Comparison of ENCODE assay signal across 7 mouse cellular contexts in genomic region chr13:107619430-107619927, GRCm38 (mm10).
A peak's percentile ranks its signal among the peaks of the same experiment; 100 is the strongest.
DNase-seq lines count a peak whose midpoint lies in the region; ATAC-seq and TF ChIP-seq lines count a peak whose summit lies in the region.

No protein-coding gene starts in this region.

- peaks cover 55% of the 10 kb centered on the region for H3K27me3 ChIP-seq in midbrain, embryonic 10.5 days (ENCODE audit: low read depth, poor library complexity, severe bottlenecking)
- no peaks in the 10 kb centered on the region for H3K27me3 ChIP-seq in midbrain, postnatal 0 days (ENCODE audit: insufficient read depth, low read length)
- H3K27me3 ChIP-seq in forebrain, embryonic 12.5 days = 0 out of 2 replicates have a peak, but pooled peaks cover 13% of the 10 kb centered on the region
- no peaks in the 10 kb centered on the region for H3K27me3 ChIP-seq in liver, postnatal 0 days (ENCODE audit: insufficient read depth, low read length)
- no peaks in the 10 kb centered on the region for H3K27me3 ChIP-seq in stomach, postnatal 0 days (ENCODE audit: control insufficient read depth, insufficient read depth, low read length)

- no peak overlapping the region for H3K4me2 ChIP-seq in midbrain, postnatal 0 days (ENCODE audit: low read depth, low read length, poor library complexity, severe bottlenecking)
- no peak overlapping the region for H3K4me2 ChIP-seq in forebrain, embryonic 12.5 days
- peak overlapping the region; percentile 46; the same call in 1 of the 2 replicates for H3K4me2 ChIP-seq in liver, postnatal 0 days (ENCODE audit: low read depth, low read length)
- no peak overlapping the region for H3K4me2 ChIP-seq in stomach, postnatal 0 days (replicated peaks; ENCODE audit: low read depth)

- TF ChIP-seq EP300 in liver, postnatal 0 days (IDR thresholded peaks at IDR 0.05; ENCODE audit: low read depth) = no peak
- TF ChIP-seq EP300 in stomach, postnatal 0 days (optimal IDR thresholded peaks at IDR 0.05) = no peak

- peak overlapping the region; percentile 30 for H3K4me3 ChIP-seq in midbrain, embryonic 10.5 days
- H3K4me3 ChIP-seq in midbrain, postnatal 0 days (ENCODE audit: low read depth, low read length) = no peak overlapping the region
- no peak overlapping the region for H3K4me3 ChIP-seq in forebrain, embryonic 12.5 days (replicated peaks)
- H3K4me3 ChIP-seq in liver, postnatal 0 days (ENCODE audit: low read depth, low read length) = no peak overlapping the region
- H3K4me3 ChIP-seq in stomach, postnatal 0 days (ENCODE audit: low read depth, low read length) = no peak overlapping the region

- H3K27ac ChIP-seq in midbrain, embryonic 10.5 days (replicated peaks) = peak overlapping the region; percentile 79
- no peak overlapping the region for H3K27ac ChIP-seq in midbrain, postnatal 0 days (ENCODE audit: low read depth, low read length)
- H3K27ac ChIP-seq in forebrain, embryonic 12.5 days = no peak overlapping the region
- no peak overlapping the region for H3K27ac ChIP-seq in liver, postnatal 0 days (ENCODE audit: low read depth)
- H3K27ac ChIP-seq in stomach, postnatal 0 days (replicated peaks) = no peak overlapping the region

- DNase-seq in midbrain, embryonic 10.5 days (ENCODE audit: low spot score) = peak; percentile 59
- no peak for DNase-seq in midbrain, postnatal 0 days (ENCODE audit: low spot score)
- DNase-seq in liver, postnatal 0 days = peak; percentile 47
- no peak for DNase-seq in stomach, postnatal 0 days (ENCODE audit: low spot score)
- DNase-seq in right cerebral cortex, postnatal 25 days = no peak
- DNase-seq in frontal cortex, postnatal 10 days (ENCODE audit: low spot score in 2 of 2) = no peak

- peaks cover 9% of the 10 kb centered on the region; the same call in 1 of the 2 replicates for H3K9me3 ChIP-seq in midbrain, embryonic 10.5 days (replicated peaks)
- H3K9me3 ChIP-seq in midbrain, postnatal 0 days (ENCODE audit: low read length) = no peaks in the 10 kb centered on the region
- H3K9me3 ChIP-seq in forebrain, embryonic 12.5 days = no peaks in the 10 kb centered on the region
- H3K9me3 ChIP-seq in liver, postnatal 0 days (ENCODE audit: low read length) = no peaks in the 10 kb centered on the region
- H3K9me3 ChIP-seq in stomach, postnatal 0 days (ENCODE audit: control insufficient read depth, low read length) = no peaks in the 10 kb centered on the region

- H3K36me3 ChIP-seq in midbrain, embryonic 10.5 days = no peaks in the 10 kb centered on the region
- H3K36me3 ChIP-seq in midbrain, postnatal 0 days (ENCODE audit: insufficient read depth, low read length) = no peaks in the 10 kb centered on the region
- no peaks in the 10 kb centered on the region for H3K36me3 ChIP-seq in forebrain, embryonic 12.5 days (replicated peaks)
- no peaks in the 10 kb centered on the region for H3K36me3 ChIP-seq in liver, postnatal 0 days (replicated peaks; ENCODE audit: insufficient read depth, low read length)
- H3K36me3 ChIP-seq in stomach, postnatal 0 days (ENCODE audit: control insufficient read depth, insufficient read depth, low read length) = no peaks in the 10 kb centered on the region

- 12% methylated on average over 9 of the region's 9 CpGs for WGBS in midbrain, embryonic 10.5 days
- 30% methylated on average over 9 of the region's 9 CpGs for WGBS in midbrain, postnatal 0 days
- 30% methylated on average over 9 of the region's 9 CpGs for WGBS in forebrain, embryonic 12.5 days
- WGBS in liver, postnatal 0 days (ENCODE audit: insufficient replicate concordance) = 10% methylated on average over 9 of the region's 9 CpGs
- WGBS in stomach, postnatal 0 days = 44% methylated on average over 9 of the region's 9 CpGs

- no peak for TF ChIP-seq CTCF in midbrain, postnatal 0 days (IDR thresholded peaks at IDR 0.05)
- no peak for TF ChIP-seq CTCF in liver, postnatal 0 days (IDR thresholded peaks at IDR 0.05; ENCODE audit: low read depth)
- TF ChIP-seq CTCF in stomach, postnatal 0 days (IDR thresholded peaks at IDR 0.05; ENCODE audit: low read depth) = no peak

- peaks cover 43% of the 10 kb centered on the region for H3K4me1 ChIP-seq in midbrain, embryonic 10.5 days
- H3K4me1 ChIP-seq in midbrain, postnatal 0 days (ENCODE audit: insufficient read depth, low read length) = no peaks in the 10 kb centered on the region
- peaks cover 31% of the 10 kb centered on the region for H3K4me1 ChIP-seq in forebrain, embryonic 12.5 days
- H3K4me1 ChIP-seq in liver, postnatal 0 days (ENCODE audit: insufficient read depth) = peaks cover 8% of the 10 kb centered on the region; the same call in 1 of the 2 replicates
- 0 out of 2 replicates have a peak, but pooled peaks cover 3% of the 10 kb centered on the region for H3K4me1 ChIP-seq in stomach, postnatal 0 days (replicated peaks; ENCODE audit: control insufficient read depth, insufficient read depth)

- ATAC-seq in midbrain, postnatal 0 days (ENCODE audit: low FRiP score) = no peak; the same call in 1 of the 2 replicates
- ATAC-seq in forebrain, embryonic 12.5 days (ENCODE audit: low FRiP score) = peak; percentile 40
- peak; percentile 92 for ATAC-seq in liver, postnatal 0 days
- ATAC-seq in stomach, postnatal 0 days (ENCODE audit: low FRiP score, low TSS enrichment) = peak; percentile 51; the same call in 1 of the 2 replicates

- no peak overlapping the region for H3K9ac ChIP-seq in midbrain, postnatal 0 days (replicated peaks; ENCODE audit: low read length, poor library complexity, severe bottlenecking)
- no peak overlapping the region for H3K9ac ChIP-seq in forebrain, embryonic 12.5 days
- no peak overlapping the region for H3K9ac ChIP-seq in liver, postnatal 0 days (replicated peaks)
- no peak overlapping the region; the same call in 1 of the 2 replicates for H3K9ac ChIP-seq in stomach, postnatal 0 days (ENCODE audit: low read length)

Comparison
In these comparisons a context has a peak if more than half of its experiments do, and no peak if none do; other contexts are left out.
1. DNase-seq: peak in midbrain, embryonic 10.5 days (single experiment) and liver, postnatal 0 days (single experiment); none in midbrain, postnatal 0 days (single experiment), stomach, postnatal 0 days (single experiment), right cerebral cortex, postnatal 25 days (single experiment) and frontal cortex, postnatal 10 days (0 of 2).